Mouse (Mus musculus): ENCODE data around the gene Fam131a.

GRCm38 (mm10) chr16:20715566-20715965 is 22.5 kb downstream of the Fam131a start:
- no peak for TF ChIP-seq MXI1 (IDR thresholded peaks at IDR 0.05; ENCODE audit: low read depth, low read length)
- TF ChIP-seq USF1 (IDR thresholded peaks at IDR 0.05; ENCODE audit: low read depth, low read length), result no peak
- no peak for TF ChIP-seq SIN3A (IDR thresholded peaks at IDR 0.05; ENCODE audit: low read length)
- no peak for TF ChIP-seq CTCF (conservative IDR thresholded peaks at IDR 0.05 in 1 of 2, IDR thresholded peaks at IDR 0.05 in 1 of 2; ENCODE audit: low read depth in 2 of 2, low read length in 2 of 2)
- no peak for TF ChIP-seq RAD21 (IDR thresholded peaks at IDR 0.05; ENCODE audit: low read depth, low read length)
